Mouse (Mus musculus): Measurements from ENCODE around the gene Gm10721. TPM values are rescaled to one million over a fixed set of nuclear protein-coding genes. Genes with fewer than 3 reads are reported as not detected.

Gene Gm10721
- polyA plus RNA-seq (2015; fragmentation: Nextera tagmentation; extraction: Ambion mirVana) = 0.25 TPM in 1 of 2 replicates, not detected in the other

DNA sequence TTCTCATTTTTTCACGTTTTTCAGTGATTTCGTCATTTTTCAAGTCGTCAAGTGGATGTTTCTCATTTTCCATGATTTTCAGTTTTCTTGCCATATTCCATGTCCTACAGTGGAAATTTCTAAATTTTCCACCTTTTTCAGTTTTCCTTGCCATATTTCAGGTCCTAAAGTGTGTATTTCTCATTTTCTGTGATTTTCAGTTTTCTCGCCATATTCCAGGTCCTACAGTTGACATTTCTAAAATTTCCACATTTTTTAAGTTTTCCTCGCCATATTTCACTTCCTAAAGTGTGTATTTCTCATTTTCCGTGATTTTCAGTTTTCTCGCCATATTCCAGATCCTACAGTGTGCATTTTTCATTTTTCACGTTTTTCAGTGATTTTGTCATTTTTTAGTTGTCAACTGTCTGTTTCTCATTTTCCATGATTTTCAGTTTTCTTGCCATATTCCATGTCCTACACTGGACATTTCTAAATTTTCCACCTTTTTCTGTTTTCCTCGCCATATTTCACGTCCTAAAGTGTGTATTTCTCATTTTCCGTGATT lies at the start of gene Gm10721:
Gene Gm10721, plus strand, starts transcription at position 408 of the 547 bp plus-strand sequence.

DNA sequence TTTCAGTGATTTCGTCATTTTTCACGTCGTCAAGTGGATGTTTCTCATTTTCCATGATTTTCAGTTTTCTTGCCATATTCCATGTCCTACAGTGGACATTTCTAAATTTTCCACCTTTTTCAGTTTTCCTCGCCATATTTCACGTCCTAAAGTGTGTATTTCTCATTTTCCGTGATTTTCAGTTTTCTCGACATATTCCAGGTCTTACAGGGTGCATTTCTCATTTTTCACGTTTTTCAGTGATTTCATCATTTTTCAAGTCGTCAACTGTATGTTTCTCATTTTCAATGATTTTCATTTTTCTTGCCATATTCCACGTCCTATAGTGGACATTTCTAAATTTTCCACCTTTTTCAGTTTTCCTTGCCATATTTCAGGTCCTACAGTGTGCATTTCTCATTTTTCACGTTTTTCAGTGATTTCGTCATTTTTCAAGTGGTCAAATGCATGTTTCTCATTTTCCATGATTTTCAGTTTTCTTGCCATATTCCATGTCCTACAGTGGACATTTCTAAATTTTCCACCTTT lies 12.4 kb upstream of the Gm10721 start, which contains the start of gene Gm10722:
Gene Gm10722, plus strand, starts transcription at position 478 of the 528 bp plus-strand sequence.

GRCm38 (mm10) chr9:3002794-3003396 lies 10.0 kb upstream of the Gm10721 start, which contains the start of gene Gm11168:
TSS of gene Gm11168 (plus strand) at chr9:3003346.

GRCm38 (mm10) chr9:3015354-3015753 lies 2.4 kb downstream of the Gm10721 start, which contains the start of gene Gm10720:
TSS of gene Gm10720 (plus strand) at chr9:3015654.

DNA sequence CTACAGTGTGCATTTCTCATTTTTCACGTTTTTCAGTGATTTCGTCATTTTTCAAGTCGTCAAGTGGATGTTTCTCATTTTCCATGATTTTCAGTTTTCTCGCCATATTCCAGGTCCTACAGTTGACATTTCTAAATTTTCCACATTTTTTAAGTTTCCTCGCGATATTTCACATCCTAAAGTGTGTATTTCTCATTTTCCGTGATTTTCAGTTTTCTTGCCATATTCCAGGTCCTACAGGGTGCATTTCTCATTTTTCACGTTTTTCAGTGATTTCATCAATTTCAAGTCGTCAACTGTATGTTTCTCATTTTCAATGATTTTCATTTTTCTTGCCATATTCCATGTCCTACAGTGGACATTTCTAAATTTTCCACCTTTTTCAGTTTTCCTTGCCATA lies 4.2 kb downstream of the Gm10721 start, which contains the start of gene Gm10719:
Gene Gm10719, plus strand, starts transcription at position 301 of the 400 bp plus-strand sequence.

GRCm38 (mm10) chr9:3023312-3023984 lies 10.5 kb downstream of the Gm10721 start, which contains the start of gene Gm10718:
TSS of gene Gm10718 (plus strand) at chr9:3023547.

DNA sequence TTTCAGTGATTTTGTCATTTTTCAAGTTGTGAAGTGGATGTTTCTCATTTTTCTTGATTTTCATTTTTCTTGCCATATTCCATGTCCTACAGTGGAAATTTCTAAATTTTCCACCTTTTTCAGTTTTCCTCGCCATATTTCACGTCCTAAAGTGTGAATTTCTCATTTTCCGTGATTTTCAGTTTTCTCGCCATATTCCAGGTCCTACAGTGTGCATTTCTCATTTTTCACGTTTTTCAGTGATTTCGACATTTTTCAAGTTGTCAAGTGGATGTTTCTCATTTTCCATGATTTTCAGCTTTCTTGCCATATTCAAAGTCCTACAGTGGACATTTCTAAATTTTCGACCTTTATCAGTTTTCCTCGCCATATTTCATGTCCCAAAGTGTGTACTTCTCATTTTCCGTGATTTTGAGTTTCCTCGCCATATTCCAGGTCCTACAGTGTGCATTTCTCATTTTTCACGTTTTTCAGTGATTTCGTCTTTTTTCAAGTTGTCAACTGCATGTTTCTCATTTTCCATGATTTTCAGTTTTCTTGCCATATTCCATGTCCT lies 12.1 kb downstream of the Gm10721 start, which contains the start of gene Gm10717:
Gene Gm10717, plus strand, starts transcription at position 506 of the 556 bp plus-strand sequence.

GRCm38 (mm10) chr9:3034299-3034698 lies 21.4 kb downstream of the Gm10721 start, which contains the start of gene Gm17535:
TSS of gene Gm17535 (plus strand) at chr9:3034599.

GRCm38 (mm10) chr9:3036577-3036976 lies 23.6 kb downstream of the Gm10721 start, which contains the start of gene Gm10715:
TSS of gene Gm10715 (plus strand) at chr9:3036877.

Small RNA genes within 50 kb of the gene (microRNA-seq; reads per million reads assigned to microRNA genes)
- gene Mir101c (ENCODE audit: borderline replicate concordance, insufficient number of aligned reads) = not detected

Other genes starting within 250 kb of the Gm10721 start
- gene Gm10722, start 12.2 kb upstream of the Gm10721 start, polyA plus RNA-seq (2015; fragmentation: Nextera tagmentation; extraction: Ambion mirVana) = not detected in 2 replicates
- gene Gm11168, start 9.8 kb upstream of the Gm10721 start, polyA plus RNA-seq (2015; fragmentation: Nextera tagmentation; extraction: Ambion mirVana) = not detected in 2 replicates
- not detected in 2 replicates for gene Gm10720, start 2.5 kb downstream of the Gm10721 start, polyA plus RNA-seq (2015; fragmentation: Nextera tagmentation; extraction: Ambion mirVana)
- gene Gm10719, start 4.3 kb downstream of the Gm10721 start, polyA plus RNA-seq (2015; fragmentation: Nextera tagmentation; extraction: Ambion mirVana) = 0.25 TPM in 1 of 2 replicates, not detected in the other
- gene Gm10718, start 10.4 kb downstream of the Gm10721 start, polyA plus RNA-seq (2015; fragmentation: Nextera tagmentation; extraction: Ambion mirVana) = 0.39 TPM in 1 of 2 replicates, not detected in the other
- gene Gm10717, start 12.3 kb downstream of the Gm10721 start, polyA plus RNA-seq (2015; fragmentation: Nextera tagmentation; extraction: Ambion mirVana) = 0.23 TPM in 1 of 2 replicates, not detected in the other
- not detected in 2 replicates for gene Gm17535, start 21.5 kb downstream of the Gm10721 start, polyA plus RNA-seq (2015; fragmentation: Nextera tagmentation; extraction: Ambion mirVana)
- not detected in 2 replicates for gene Gm10715, start 23.7 kb downstream of the Gm10721 start, polyA plus RNA-seq (2015; fragmentation: Nextera tagmentation; extraction: Ambion mirVana)

Data from adrenal gland, postnatal 0 days (tissue).